Mouse (Mus musculus) lung, postnatal 0 days (tissue): ENCODE results near the gene Cmtm2b.

ENCODE experiments used
- CTCF ChIP-seq: IDR thresholded peaks from 2 replicates; pipeline ENCODE4 v1.5.1; 2016; ENCODE audit warnings: antibody characterized with exemption, mild to moderate bottlenecking
- EP300 ChIP-seq: IDR thresholded peaks from 2 replicates; pipeline ENCODE4 v1.6.1; 2016; ENCODE audit warnings: antibody characterized with exemption, mild to moderate bottlenecking, control low read depth

GRCm38 (mm10) chr8:104365695-104366094, 43.7 kb downstream of the Cmtm2b start:
- TF ChIP-seq CTCF (no peak), EP300 (no peak)
